Mouse (Mus musculus) intestine, embryonic 14.5 days (tissue): ENCODE measurements around the gene Zfpm1. TPM values are rescaled to one million over a fixed set of nuclear protein-coding genes. Genes with fewer than 3 reads are reported as not detected.

Experiments used
- ATAC-seq: fragments of 200-750 bp; cut with Nextera tagmentation; replicated peaks from 2 replicates; pipeline ENCODE4 v1.8.0; 2017; ENCODE audit warnings: low read depth, moderate number of reproducible peaks, moderate TSS enrichment, moderate library complexity; ENCODE audit not compliant: low FRiP score, low TSS enrichment
- DNase-seq: peaks from one replicate; pipeline ENCODE4 v3.0.0-alpha.2; 2018; ENCODE audit warnings: low spot score
- H3K27ac ChIP-seq: fragments of 300-500 bp; sonication (generic); 2 replicates; pipeline ENCODE4 v1.5.1; 2014; ENCODE audit warnings: low read depth, mild to moderate bottlenecking, control low read depth
- H3K27me3 ChIP-seq: fragments of 300-500 bp; sonication (generic); replicated peaks from 2 replicates; pipeline ENCODE4 v1.6.1; 2014; ENCODE audit warnings: low read length, control low read depth; ENCODE audit not compliant: control insufficient read depth, insufficient read depth
- H3K36me3 ChIP-seq: fragments of 300-500 bp; sonication (generic); 2 replicates; pipeline ENCODE4 v1.6.1; 2014; ENCODE audit warnings: low read length, control low read depth; ENCODE audit not compliant: control insufficient read depth, insufficient read depth
- H3K4me1 ChIP-seq: fragments of 300-500 bp; sonication (generic); replicated peaks from 2 replicates; pipeline ENCODE4 v1.6.1; 2014; ENCODE audit warnings: low read length, control low read depth, mixed read lengths; ENCODE audit not compliant: control insufficient read depth, insufficient read depth
- H3K4me2 ChIP-seq: fragments of 300-500 bp; sonication (generic); 2 replicates; pipeline ENCODE4 v1.6.1; 2014; ENCODE audit warnings: low read length
- H3K4me3 ChIP-seq: fragments of 300-500 bp; sonication (generic); 2 replicates; pipeline ENCODE4 v1.5.1; 2014; ENCODE audit warnings: low read depth, low read length, control low read depth, mixed read lengths
- H3K9ac ChIP-seq: fragments of 300-500 bp; sonication (generic); 2 replicates; pipeline ENCODE4 v1.6.1; 2014; ENCODE audit warnings: mild to moderate bottlenecking, low read length
- H3K9me3 ChIP-seq: fragments of 300-500 bp; sonication (generic); 2 replicates; pipeline ENCODE4 v1.6.1; 2016; ENCODE audit warnings: low read length, control low read depth; ENCODE audit not compliant: control insufficient read depth
- WGBS: fragments of 180-500 bp; shearing (Covaris S2); extraction: QIAGEN DNeasy Blood & Tissue Kit; methylation state at CpG from one replicate; pipeline ENCODE4 v1.1.7; 2014; 5-methylcytosine and 5-hydroxymethylcytosine counted together
- polyA plus RNA-seq: library from polyadenylated mRNA; unstranded; fragments of >200 nt; fragmentation: Nextera tagmentation; extraction: Ambion mirVana; gene quantifications from 2 replicates; pipeline ENCODE4 v1.2.1, GENCODE M21; 2014

Gene Zfpm1
- polyA plus RNA-seq, 1 experiment from 2014 or later, result 6.4 TPM

DNA sequence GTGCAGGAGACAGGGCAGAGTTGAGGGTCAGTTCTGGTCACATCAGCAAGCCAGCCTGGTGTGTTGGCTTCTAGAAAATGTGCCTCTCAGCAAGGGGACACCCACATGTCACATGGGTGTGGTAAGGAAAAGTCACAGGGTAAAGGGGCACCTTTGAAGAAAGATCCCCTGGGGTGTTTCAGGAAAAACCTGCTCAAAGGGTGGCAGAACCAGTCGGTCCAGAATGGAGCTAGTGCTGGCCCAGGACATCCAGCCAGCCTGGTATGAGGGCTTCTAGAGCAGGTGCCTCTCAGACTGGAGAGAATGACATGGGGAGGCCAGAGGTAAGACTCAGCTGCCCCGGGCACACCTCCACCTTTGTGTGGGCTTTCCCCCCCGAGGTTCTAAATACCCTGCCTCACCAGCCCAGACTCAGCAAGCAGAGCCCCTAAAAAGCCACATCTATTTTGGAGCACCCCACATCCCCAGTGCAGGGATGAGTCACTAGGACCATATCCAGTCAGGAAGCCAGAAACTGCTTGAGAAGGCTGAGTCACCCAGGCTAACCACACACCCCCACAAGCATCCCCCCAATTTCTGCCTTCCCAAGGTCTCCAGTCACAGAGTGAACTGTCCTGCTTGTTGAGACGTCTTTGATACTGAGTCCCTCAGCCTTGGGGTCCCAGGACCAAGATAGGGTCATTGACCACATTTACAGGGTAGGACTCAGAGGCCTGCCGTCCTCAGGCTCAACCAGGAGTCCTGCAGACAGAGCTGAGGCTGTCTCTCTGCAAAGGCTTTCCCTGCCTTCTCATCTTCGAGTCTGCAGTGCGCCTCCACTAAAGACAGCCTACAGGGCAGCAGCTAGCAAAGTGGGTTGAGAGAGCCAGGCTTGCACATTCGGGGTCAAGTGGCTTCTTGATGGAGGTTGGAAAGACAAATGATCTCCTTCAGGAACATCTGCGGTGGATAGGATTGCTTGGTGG, 74.0 kb downstream of the Zfpm1 start:
- Histone ChIP-seq H3K4me2 (no peak overlapping the region), H3K36me3 (no peaks in the 10 kb centered on the region), H3K9ac (no peak overlapping the region), H3K27ac (no peak overlapping the region), H3K4me1 (no peaks in the 10 kb centered on the region), H3K4me3 (no peak overlapping the region), H3K27me3 (no peaks in the 10 kb centered on the region), H3K9me3 (no peaks in the 10 kb centered on the region)
- DNase-seq, result no peak
- ATAC-seq, result peak; percentile 49; the same call in 1 of the 2 replicates
- 59% methylated on average over 9 of the region's 9 CpGs for WGBS

DNA sequence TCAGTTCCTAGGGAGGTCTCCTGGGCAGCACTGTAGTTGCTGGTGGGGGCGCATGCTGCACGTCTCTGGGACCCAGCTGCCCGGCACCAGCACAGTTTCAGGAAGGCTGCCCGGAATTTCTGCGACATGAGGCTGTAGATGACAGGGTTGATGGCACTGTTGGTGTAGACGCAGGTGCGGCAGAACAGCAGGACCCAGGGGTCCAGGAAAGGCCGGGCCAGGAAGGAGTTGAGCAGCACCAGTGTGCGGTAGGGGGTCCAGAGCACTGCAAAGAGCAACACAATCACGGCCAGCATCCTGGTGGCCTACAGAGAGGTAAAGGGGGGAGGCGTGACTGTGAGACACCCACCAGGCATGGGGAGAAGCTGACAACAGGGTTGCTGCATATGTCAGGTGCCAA, 75.3 kb downstream of the Zfpm1 start:
- DNase-seq, result no peak
- Histone ChIP-seq H3K27me3 (no peaks in the 10 kb centered on the region), H3K36me3 (no peaks in the 10 kb centered on the region), H3K9me3 (no peaks in the 10 kb centered on the region), H3K4me1 (no peaks in the 10 kb centered on the region), H3K4me2 (no peak overlapping the region), H3K9ac (no peak overlapping the region), H3K27ac (no peak overlapping the region), H3K4me3 (no peak overlapping the region)
- 65% methylated on average over 11 of the region's 11 CpGs for WGBS
- no peak for ATAC-seq

DNA sequence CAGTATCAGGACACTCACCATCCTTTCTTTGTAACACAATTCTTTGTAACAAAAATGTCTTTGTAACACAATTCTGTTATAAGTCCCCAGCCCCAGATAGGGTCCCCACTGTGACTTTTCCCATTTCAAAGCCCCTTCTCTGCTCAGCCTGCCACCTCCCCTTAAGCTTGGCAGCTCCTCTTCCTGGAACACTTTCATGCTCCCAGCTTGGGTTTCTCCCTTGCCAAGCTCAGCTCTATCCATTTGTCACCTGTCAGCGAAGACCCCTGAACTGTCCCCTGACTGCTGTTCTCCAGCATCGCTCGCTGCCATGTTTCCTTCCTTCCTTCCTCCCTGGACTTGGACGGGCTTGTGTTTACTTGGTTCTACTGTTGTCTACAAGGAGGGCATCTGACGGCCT, 75.7 kb downstream of the Zfpm1 start:
- WGBS, result 75% methylated on average over 5 of the region's 5 CpGs
- Histone ChIP-seq H3K4me3 (no peak overlapping the region), H3K4me2 (no peak overlapping the region), H3K4me1 (no peaks in the 10 kb centered on the region), H3K27me3 (no peaks in the 10 kb centered on the region), H3K27ac (no peak overlapping the region), H3K9me3 (no peaks in the 10 kb centered on the region), H3K36me3 (no peaks in the 10 kb centered on the region), H3K9ac (no peak overlapping the region)
- DNase-seq (no peak), ATAC-seq (no peak)

DNA sequence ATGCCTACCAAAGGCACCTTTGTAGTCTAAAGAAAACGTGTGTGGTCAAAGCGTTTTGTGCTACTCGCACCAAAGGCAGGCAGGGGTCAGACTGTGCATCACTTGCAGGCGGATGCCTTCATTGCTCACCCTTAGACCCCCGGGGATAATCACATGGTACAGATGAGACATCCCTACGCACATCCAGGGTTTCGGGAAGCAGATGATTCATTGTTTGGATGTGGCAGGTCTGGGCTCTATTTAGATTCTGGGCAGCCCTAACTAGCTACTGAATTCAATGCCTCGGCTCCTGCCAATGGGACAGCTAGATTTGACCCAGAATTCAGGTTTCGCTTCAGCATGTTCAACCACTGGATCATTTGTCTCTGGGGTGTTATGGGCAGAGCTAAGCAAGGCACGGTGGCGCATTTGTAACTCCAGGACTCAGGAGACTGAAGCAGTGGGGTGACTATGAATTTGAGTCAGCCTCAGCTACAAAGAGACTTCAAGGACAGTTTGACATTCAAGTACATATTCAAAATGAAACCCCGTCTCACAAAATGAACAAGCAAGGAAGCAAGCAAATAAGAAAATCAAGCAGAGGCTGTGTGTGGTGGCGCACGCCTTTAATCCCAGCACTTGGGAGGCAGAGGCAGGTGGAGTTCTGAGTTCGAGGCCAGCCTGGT, 77.3 kb downstream of the Zfpm1 start:
- ATAC-seq, result no peak
- Histone ChIP-seq H3K9ac (no peak overlapping the region), H3K9me3 (no peaks in the 10 kb centered on the region), H3K4me2 (no peak overlapping the region), H3K4me1 (no peaks in the 10 kb centered on the region), H3K27ac (no peak overlapping the region), H3K27me3 (no peaks in the 10 kb centered on the region), H3K4me3 (no peak overlapping the region), H3K36me3 (no peaks in the 10 kb centered on the region)
- no peak for DNase-seq
- 74% methylated on average over 15 of the region's 15 CpGs for WGBS

DNA sequence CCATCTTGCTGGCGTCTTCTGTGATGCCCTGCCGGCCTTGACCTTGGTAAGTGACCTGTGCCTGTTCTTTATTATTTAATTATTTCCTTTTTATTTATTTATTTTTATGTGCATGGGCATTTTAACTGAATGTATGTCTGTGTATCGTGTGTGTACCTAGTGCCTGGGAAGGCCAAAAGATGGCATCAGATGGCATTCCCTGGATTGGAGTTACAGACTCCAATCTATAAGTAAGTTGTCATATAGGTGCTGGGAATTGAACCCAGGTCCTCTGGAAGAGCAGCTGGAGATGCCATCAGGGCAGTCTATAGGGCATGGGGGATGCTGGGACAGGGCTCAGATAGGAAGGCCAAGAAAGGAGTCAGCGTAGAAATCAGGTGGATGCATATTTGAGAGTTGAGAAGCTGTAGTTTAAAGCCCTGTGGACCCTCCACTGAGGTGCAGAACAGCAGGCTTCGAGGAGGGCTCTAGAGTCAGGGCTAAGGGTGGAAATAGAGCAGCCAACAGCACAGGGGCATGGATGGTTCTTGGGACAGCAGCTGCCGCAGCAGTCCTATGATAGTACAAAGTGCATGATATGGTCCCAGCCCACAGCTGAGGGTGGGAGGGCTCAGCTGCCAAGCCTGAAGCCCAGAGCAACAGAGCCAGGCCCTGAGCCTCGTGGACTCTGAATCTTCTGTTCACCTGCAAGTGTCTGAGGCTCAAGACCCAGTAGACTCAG, 78.9 kb downstream of the Zfpm1 start, which contains the start of gene Trhr2:
Gene Trhr2 (minus strand): TSS at position 51 of the 721 bp plus-strand sequence.
- Histone ChIP-seq H3K9ac (no peak within 1 kb of the TSS), H3K4me3 (no peak within 1 kb of the TSS), H3K27ac (no peak within 1 kb of the TSS), H3K4me2 (no peak within 1 kb of the TSS), H3K4me1 (no peaks in the 10 kb centered on the region), H3K27me3 (no peaks in the 10 kb centered on the region), H3K36me3 (no peaks in the 10 kb centered on the region), H3K9me3 (no peaks in the 10 kb centered on the region)
- ATAC-seq (no peak), DNase-seq (no peak)
- WGBS, result 71% methylated on average over 7 of the region's 7 CpGs

DNA sequence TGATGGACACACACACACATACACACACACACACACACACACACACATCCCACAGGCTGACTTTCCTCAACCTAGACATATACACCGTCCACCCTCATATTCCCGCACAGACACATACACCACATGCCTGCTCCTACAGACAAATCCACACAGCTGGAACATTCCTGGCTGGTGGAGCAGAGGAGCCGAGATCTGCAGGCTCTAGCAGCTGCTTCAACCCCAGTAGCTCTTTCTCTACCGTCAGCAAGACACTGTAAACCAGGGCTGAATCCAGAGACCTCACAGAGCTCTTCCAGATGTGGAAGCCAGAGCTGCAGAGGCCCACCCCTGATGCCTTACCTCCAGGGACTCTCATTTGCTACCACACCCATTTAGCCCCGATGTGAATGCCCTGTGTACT, 80.3 kb downstream of the Zfpm1 start:
- no peaks in the 10 kb centered on the region for H3K36me3 ChIP-seq
- H3K4me3 ChIP-seq, result no peak overlapping the region
- H3K4me2 ChIP-seq, result no peak overlapping the region
- ATAC-seq (no peak), DNase-seq (no peak)
- 34% methylated on average over 5 of the region's 5 CpGs for WGBS
- no peak overlapping the region for H3K9ac ChIP-seq
- no peaks in the 10 kb centered on the region for H3K4me1 ChIP-seq
- no peak overlapping the region for H3K27ac ChIP-seq
- H3K9me3 ChIP-seq, result no peaks in the 10 kb centered on the region
- no peaks in the 10 kb centered on the region for H3K27me3 ChIP-seq

DNA sequence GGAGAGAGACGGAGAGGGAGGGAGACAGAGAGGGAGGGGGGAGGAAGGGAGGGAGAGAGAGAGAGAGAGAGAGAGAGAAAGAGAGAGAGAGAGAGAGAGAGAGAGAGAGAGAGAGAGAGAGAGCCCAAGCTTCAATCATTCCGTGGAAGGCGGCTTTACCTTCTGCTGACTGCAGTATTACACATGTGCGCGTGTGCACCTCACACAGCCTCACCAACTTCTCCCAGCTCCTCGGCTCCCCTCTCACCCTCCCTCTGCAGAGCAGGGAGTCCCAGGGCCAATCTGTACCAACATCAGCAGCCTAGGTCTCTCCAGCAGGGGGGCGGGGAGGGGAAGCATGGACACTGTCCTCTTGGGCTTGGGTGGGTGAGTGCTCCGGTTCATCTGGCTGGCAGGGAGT, 81.0 kb downstream of the Zfpm1 start:
- WGBS, result 34% methylated on average over 8 of the region's 8 CpGs
- no peaks in the 10 kb centered on the region for H3K36me3 ChIP-seq
- H3K27me3 ChIP-seq, result no peaks in the 10 kb centered on the region
- DNase-seq, result no peak
- H3K4me2 ChIP-seq, result no peak overlapping the region
- ATAC-seq, result no peak
- no peak overlapping the region for H3K4me3 ChIP-seq
- H3K4me1 ChIP-seq, result no peaks in the 10 kb centered on the region
- H3K9me3 ChIP-seq, result no peaks in the 10 kb centered on the region
- no peak overlapping the region for H3K27ac ChIP-seq
- no peak overlapping the region for H3K9ac ChIP-seq

DNA sequence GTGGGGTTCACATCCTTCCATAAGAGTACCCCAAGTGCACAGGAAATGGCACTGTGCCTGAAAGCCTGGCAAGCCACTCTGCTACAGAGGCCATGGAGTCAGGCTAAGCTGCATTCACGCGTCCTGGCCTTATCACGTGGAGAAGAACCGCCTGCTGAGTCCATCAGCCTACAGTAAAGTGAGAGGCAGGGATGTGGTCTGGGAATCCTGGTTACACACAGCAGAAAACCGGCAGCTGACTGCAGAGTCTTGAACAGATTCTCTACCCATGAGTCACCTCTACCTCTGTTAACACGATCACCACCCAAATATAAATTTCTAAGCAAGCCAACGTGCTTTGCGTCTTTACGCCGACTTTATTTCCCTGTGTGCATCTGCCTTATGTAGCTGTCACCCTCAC, 86.6 kb downstream of the Zfpm1 start:
- no peak for ATAC-seq
- Histone ChIP-seq H3K36me3 (no peaks in the 10 kb centered on the region), H3K27ac (no peak overlapping the region), H3K4me1 (no peaks in the 10 kb centered on the region; the same call in 1 of the 2 replicates), H3K4me2 (no peak overlapping the region), H3K27me3 (no peaks in the 10 kb centered on the region; the same call in 1 of the 2 replicates), H3K4me3 (no peak overlapping the region), H3K9ac (no peak overlapping the region), H3K9me3 (no peaks in the 10 kb centered on the region)
- 72% methylated on average over 10 of the region's 10 CpGs for WGBS
- DNase-seq, result no peak
